Mouse (Mus musculus) midbrain, embryonic 14.5 days (tissue): ENCODE data around the gene Farsa. TPM values are rescaled to one million over a fixed set of nuclear protein-coding genes. Genes with fewer than 3 reads are reported as not detected.
"Not testable (repeated sequence)": the region's sequence is repeated elsewhere in the genome, so short reads cannot be mapped to it uniquely, and the experiment has no call there.

Experiments
- ATAC-seq: fragments of 200-750 bp; cut with Nextera tagmentation; 2 replicates; pipeline ENCODE4 v1.8.0; 2017; ENCODE audit warnings: moderate number of reproducible peaks, moderate library complexity; ENCODE audit not compliant: low FRiP score, low TSS enrichment
- DNase-seq: peaks from one replicate; pipeline ENCODE4 v3.0.0-alpha.2; 2015
- H3K27ac ChIP-seq: fragments of 300-500 bp; sonication (generic); replicated peaks from 2 replicates; pipeline ENCODE4 v1.5.1; 2014; ENCODE audit warnings: mild to moderate bottlenecking, low read depth, low read length, moderate library complexity
- H3K27me3 ChIP-seq: fragments of 300-500 bp; sonication (generic); 2 replicates; pipeline ENCODE4 v1.6.1; 2014; ENCODE audit warnings: low read length, control low read depth, mixed read lengths; ENCODE audit not compliant: control insufficient read depth, insufficient read depth
- H3K36me3 ChIP-seq: fragments of 300-500 bp; sonication (generic); 2 replicates; pipeline ENCODE4 v1.6.1; 2014; ENCODE audit warnings: low read length, control low read depth; ENCODE audit not compliant: control insufficient read depth, insufficient read depth
- H3K4me1 ChIP-seq: fragments of 300-500 bp; sonication (generic); 2 replicates; pipeline ENCODE4 v1.6.1; 2014; ENCODE audit warnings: mild to moderate bottlenecking, antibody characterized with exemption, low read length, control low read depth; ENCODE audit not compliant: control insufficient read depth, insufficient read depth
- H3K4me2 ChIP-seq: fragments of 300-500 bp; sonication (generic); 2 replicates; pipeline ENCODE4 v1.6.1; 2014; ENCODE audit warnings: mild to moderate bottlenecking, low read length, moderate library complexity
- H3K4me3 ChIP-seq: fragments of 300-500 bp; sonication (generic); replicated peaks from 2 replicates; pipeline ENCODE4 v1.5.1; 2014; ENCODE audit warnings: low read depth, low read length
- H3K9ac ChIP-seq: fragments of 300-500 bp; sonication (generic); replicated peaks from 2 replicates; pipeline ENCODE4 v1.6.1; 2014; ENCODE audit warnings: mild to moderate bottlenecking, low read length, moderate library complexity
- H3K9me3 ChIP-seq: fragments of 300-500 bp; sonication (generic); 2 replicates; pipeline ENCODE4 v1.6.1; 2016; ENCODE audit warnings: low read length, control low read depth, mixed read lengths; ENCODE audit not compliant: control insufficient read depth
- WGBS: fragments of 180-500 bp; shearing (Covaris S2); extraction: QIAGEN DNeasy Blood & Tissue Kit; methylation state at CpG from one replicate; pipeline ENCODE4 v1.1.7; 2014; 5-methylcytosine and 5-hydroxymethylcytosine counted together
- polyA plus RNA-seq: library from polyadenylated mRNA; unstranded; fragments of >200 nt; fragmentation: Nextera tagmentation; extraction: Ambion mirVana; gene quantifications from 2 replicates; pipeline ENCODE4 v1.2.1, GENCODE M21; 2014

Farsa gene
- polyA plus RNA-seq, 1 experiment from 2014 or later: 95.6 TPM

- H3K36me3 ChIP-seq: no peaks in the 10 kb centered on the region
- peaks cover 11% of the 10 kb centered on the region; the same call in 1 of the 2 replicates for H3K4me1 ChIP-seq
- no peak overlapping the region for H3K9ac ChIP-seq
- no peak overlapping the region for H3K4me2 ChIP-seq
- ATAC-seq (no peak), DNase-seq (no peak)
- no peak overlapping the region for H3K4me3 ChIP-seq
- no peak overlapping the region for H3K27ac ChIP-seq
- no peaks in the 10 kb centered on the region for H3K9me3 ChIP-seq
- H3K27me3 ChIP-seq: peaks cover 14% of the 10 kb centered on the region; the same call in 1 of the 2 replicates
- 80% methylated on average over 4 of the region's 4 CpGs for WGBS
These were observed 44.3 kb downstream of the Farsa start for GRCm38 (mm10) chr8:84901071-84901470.

DNA sequence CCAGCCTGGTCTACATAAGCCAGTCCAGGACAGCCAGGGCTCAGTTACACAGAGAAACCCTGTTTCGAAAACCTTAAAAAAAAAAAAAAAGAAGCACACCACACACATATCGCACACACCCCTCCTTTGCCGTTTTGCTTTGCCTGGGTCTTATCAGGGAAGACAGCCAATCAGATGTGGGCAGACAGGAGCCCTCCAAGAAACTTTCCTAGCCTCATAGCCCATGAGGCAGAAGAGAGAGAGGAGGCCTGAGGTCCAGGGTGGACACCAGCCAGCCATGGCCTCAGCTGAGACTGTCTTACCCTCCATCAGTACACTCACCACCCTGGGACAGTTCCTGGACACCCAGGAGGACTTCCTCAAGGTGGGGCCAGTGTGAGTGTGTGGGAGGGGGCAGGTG, 45.0 kb downstream of the Farsa start, which contains the start of gene Klf1:
Gene Klf1, plus strand, starts transcription at position 177 of the 400 bp plus-strand sequence.
- Histone ChIP-seq H3K4me3 (peak within 1 kb of the TSS; percentile 42), H3K27me3 (peaks cover 14% of the 10 kb centered on the region; the same call in 1 of the 2 replicates), H3K27ac (no peak within 1 kb of the TSS), H3K9me3 (no peaks in the 10 kb centered on the region), H3K4me2 (peak within 1 kb of the TSS; percentile 90), H3K4me1 (peaks cover 11% of the 10 kb centered on the region; the same call in 1 of the 2 replicates), H3K36me3 (no peaks in the 10 kb centered on the region), H3K9ac (peak within 1 kb of the TSS; percentile 50)
- DNase-seq (no peak), ATAC-seq (no peak)
- WGBS: 78% methylated on average over 3 of the region's 3 CpGs

DNA sequence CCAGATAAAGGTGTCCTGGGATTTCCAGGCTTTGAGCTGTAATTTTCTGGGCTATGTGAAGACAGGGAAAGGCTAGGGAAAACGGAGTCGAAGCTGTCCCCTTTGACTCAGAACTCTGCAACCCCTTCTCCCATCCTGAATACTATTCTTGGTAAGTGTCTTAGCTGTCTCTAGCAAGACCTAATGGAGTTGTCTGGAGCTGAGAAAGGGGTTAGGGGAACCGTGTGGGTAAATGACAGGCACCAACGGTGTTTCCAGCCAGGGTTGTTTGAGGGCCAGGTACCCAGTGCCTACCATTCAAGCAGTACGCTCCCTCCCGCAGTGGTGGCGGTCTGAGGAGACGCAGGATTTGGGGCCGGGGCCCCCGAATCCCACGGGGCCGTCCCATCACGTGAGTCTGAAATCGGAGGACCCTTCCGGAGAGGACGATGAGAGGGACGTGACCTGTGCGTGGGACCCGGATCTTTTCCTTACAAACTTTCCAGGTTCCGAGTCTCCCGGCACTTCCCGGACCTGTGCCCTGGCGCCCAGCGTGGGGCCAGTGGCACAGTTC, 45.7 kb downstream of the Farsa start:
- Histone ChIP-seq H3K9me3 (no peaks in the 10 kb centered on the region), H3K4me3 (peak overlapping the region; percentile 42), H3K9ac (peak overlapping the region; percentile 50), H3K4me2 (peak overlapping the region; percentile 90), H3K4me1 (peaks cover 11% of the 10 kb centered on the region; the same call in 1 of the 2 replicates), H3K36me3 (no peaks in the 10 kb centered on the region), H3K27me3 (peaks cover 14% of the 10 kb centered on the region; the same call in 1 of the 2 replicates), H3K27ac (no peak overlapping the region)
- no peak for DNase-seq
- ATAC-seq: no peak; the same call in 1 of the 2 replicates
- 4% methylated on average over 24 of the region's 24 CpGs for WGBS

DNA sequence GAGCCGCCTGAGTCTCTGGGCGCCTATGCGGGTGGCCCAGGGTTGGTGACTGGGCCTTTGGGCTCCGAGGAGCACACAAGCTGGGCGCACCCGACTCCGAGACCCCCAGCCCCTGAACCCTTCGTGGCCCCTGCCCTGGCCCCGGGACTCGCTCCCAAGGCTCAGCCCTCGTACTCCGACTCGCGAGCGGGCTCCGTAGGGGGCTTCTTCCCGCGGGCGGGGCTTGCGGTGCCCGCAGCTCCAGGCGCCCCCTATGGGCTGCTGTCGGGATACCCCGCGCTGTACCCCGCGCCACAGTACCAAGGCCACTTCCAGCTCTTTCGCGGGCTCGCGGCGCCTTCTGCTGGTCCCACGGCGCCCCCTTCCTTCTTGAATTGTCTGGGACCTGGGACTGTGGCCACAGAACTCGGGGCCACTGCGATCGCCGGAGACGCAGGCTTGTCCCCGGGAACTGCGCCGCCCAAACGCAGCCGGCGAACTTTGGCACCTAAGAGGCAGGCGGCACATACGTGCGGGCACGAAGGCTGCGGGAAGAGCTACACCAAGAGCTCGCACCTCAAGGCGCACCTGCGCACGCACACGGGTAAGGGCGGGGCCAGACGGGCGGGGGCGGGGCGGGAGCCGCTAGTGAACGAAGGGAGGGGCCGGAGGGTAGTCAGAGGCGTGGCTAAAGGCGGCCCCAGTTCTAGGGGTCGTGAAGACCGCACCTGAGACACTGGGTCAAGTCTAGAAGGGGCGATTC, 46.3 kb downstream of the Farsa start:
- Histone ChIP-seq H3K9me3 (no peaks in the 10 kb centered on the region), H3K36me3 (no peaks in the 10 kb centered on the region), H3K4me1 (peaks cover 11% of the 10 kb centered on the region; the same call in 1 of the 2 replicates), H3K27ac (no peak overlapping the region), H3K4me2 (peak overlapping the region; percentile 90), H3K4me3 (peak overlapping the region; percentile 42), H3K9ac (peak overlapping the region; percentile 50), H3K27me3 (peaks cover 14% of the 10 kb centered on the region; the same call in 1 of the 2 replicates)
- DNase-seq (peak; percentile 90), ATAC-seq (peak; percentile 83)
- 1% methylated on average over 68 of the region's 68 CpGs for WGBS

DNA sequence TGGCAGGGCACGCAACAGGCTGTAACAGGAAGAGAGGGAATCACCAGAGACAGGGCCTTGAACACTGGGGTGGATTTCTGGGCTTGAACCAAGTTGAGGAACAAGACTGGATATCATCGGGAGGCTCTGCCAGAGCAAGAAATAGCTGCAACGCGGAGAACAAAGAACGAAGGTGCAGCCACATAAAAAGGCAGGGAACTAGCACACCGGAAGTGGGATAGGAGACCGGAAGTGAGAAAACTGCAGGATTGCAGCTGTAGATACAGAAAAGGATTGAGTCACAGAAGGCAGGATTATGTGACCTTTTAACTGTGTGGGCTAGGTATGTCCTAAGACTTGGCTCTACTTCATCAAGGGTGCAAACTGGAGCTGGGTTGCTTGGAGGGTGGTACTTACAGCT, 47.6 kb downstream of the Farsa start:
- ATAC-seq (no peak), DNase-seq (no peak)
- H3K4me2 ChIP-seq: no peak overlapping the region
- no peak overlapping the region for H3K4me3 ChIP-seq
- no peaks in the 10 kb centered on the region for H3K36me3 ChIP-seq
- H3K4me1 ChIP-seq: peaks cover 17% of the 10 kb centered on the region; the same call in 1 of the 2 replicates
- no peak overlapping the region for H3K27ac ChIP-seq
- no peaks in the 10 kb centered on the region for H3K9me3 ChIP-seq
- no peak overlapping the region for H3K9ac ChIP-seq
- peaks cover 12% of the 10 kb centered on the region; the same call in 1 of the 2 replicates for H3K27me3 ChIP-seq
- 94% methylated on average over 7 of the region's 7 CpGs for WGBS

DNA sequence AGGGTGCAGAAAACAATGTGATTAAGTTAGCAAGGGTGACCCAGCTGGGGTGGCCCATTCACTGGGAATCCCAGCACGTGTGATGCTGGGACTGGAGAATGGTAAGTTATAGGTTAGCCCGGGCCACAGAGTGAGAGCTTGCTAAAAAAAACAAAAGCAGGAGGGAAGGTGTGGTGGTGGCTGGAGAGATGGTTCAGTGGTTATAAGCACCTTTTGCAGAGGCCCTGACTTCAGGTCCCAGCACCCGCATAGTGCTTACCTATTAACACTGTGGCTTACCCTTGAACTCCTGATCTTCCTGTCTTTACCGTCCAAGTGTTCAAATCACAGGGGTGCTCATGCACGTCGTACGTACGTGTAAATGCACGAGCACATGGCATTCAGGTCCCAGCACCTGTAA, 50.2 kb downstream of the Farsa start:
- H3K36me3 ChIP-seq: peaks cover 25% of the 10 kb centered on the region
- 90% methylated on average over 9 of the region's 9 CpGs for WGBS

GRCm38 (mm10) chr8:84907493-84907892, 50.7 kb downstream of the Farsa start:
- ATAC-seq (no peak), DNase-seq (no peak)
- peaks cover 29% of the 10 kb centered on the region for H3K36me3 ChIP-seq
- no peak overlapping the region for H3K4me2 ChIP-seq
- H3K9ac ChIP-seq: no peak overlapping the region
- no peak overlapping the region for H3K4me3 ChIP-seq
- H3K27ac ChIP-seq: no peak overlapping the region
- peaks cover 9% of the 10 kb centered on the region; the same call in 1 of the 2 replicates for H3K27me3 ChIP-seq
- peaks cover 16% of the 10 kb centered on the region; the same call in 1 of the 2 replicates for H3K4me1 ChIP-seq
- H3K9me3 ChIP-seq: no peaks in the 10 kb centered on the region
- 81% methylated on average over 8 of the region's 8 CpGs for WGBS

More for the DNA sequence above, 50.2 kb downstream of the Farsa start:
- DNase-seq (no peak), ATAC-seq (no peak)
- H3K4me3 ChIP-seq: no peak overlapping the region
- H3K9ac ChIP-seq: no peak overlapping the region
- peaks cover 17% of the 10 kb centered on the region; the same call in 1 of the 2 replicates for H3K4me1 ChIP-seq
- H3K4me2 ChIP-seq: no peak overlapping the region
- H3K27me3 ChIP-seq: peaks cover 10% of the 10 kb centered on the region; the same call in 1 of the 2 replicates
- H3K9me3 ChIP-seq: no peaks in the 10 kb centered on the region
- no peak overlapping the region for H3K27ac ChIP-seq

DNA sequence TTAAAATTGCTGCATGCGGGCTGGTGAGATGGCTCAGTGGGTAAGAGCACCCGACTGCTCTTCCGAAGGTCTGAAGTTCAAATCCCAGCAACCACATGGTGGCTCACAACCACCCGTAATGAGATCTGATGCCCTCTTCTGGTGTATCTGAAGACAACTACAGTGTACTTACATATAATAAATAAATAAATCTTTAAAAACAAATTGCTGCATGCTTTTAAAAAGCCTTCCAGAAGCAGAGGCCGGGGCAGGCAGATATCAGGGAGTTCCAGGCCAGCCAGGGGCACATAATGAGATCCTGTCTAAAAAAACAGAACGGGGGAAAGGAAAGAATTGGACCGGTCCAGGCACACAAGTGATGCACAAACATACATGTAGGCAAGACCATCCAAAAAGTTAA, 51.2 kb downstream of the Farsa start:
- not testable (repeated sequence) for H3K27me3 ChIP-seq, H3K27ac ChIP-seq, H3K9ac ChIP-seq, DNase-seq, ATAC-seq, H3K9me3 ChIP-seq
- Histone ChIP-seq H3K4me1 (0 out of 2 replicates have a peak, but pooled peaks cover 11% of the 10 kb centered on the region), H3K4me2 (peak overlapping the region; percentile 55), H3K36me3 (peaks cover 34% of the 10 kb centered on the region), H3K4me3 (peak overlapping the region; percentile 34)
- 34% methylated on average over 6 of the region's 7 CpGs for WGBS
